Mouse (Mus musculus) lung, adult 2 months (tissue): ENCODE results near the gene Ly6g6c. TPM values are rescaled to one million over a fixed set of nuclear protein-coding genes. Genes with fewer than 3 reads are reported as not detected.

Experiments used
- DNase-seq: peaks from one replicate; pipeline ENCODE4 v3.0.0; 2022
- H3K4me1 ChIP-seq: fragments of 200-500 bp; 2 replicates; pipeline ENCODE4 v1.6.1; 2011; ENCODE audit warnings: low read length; ENCODE audit not compliant: control insufficient read depth, insufficient read depth
- H3K4me3 ChIP-seq: fragments of 200-500 bp; replicated peaks from 2 replicates; pipeline ENCODE3; 2011; ENCODE audit warnings: low read depth, mild to moderate bottlenecking, control low read depth, low read length; ENCODE audit errors: extremely low read depth
- CTCF ChIP-seq: fragments of 200-500 bp; IDR thresholded peaks from 2 replicates; pipeline ENCODE4 v1.5.1; 2011; ENCODE audit warnings: mild to moderate bottlenecking, low read length, control low read depth; ENCODE audit not compliant: insufficient read depth
- POLR2A ChIP-seq: fragments of 200-500 bp; IDR thresholded peaks from 2 replicates; pipeline ENCODE4 v1.6.1; 2011; ENCODE audit warnings: low read depth, mild to moderate bottlenecking, control low read depth, low read length, borderline replicate concordance; ENCODE audit errors: extremely low read depth
- WGBS: fragments of 180-500 bp; shearing (Covaris S2); methylation state at CpG from one replicate; pipeline ENCODE4 v1.1.7; 2018; 5-methylcytosine and 5-hydroxymethylcytosine counted together
- polyA plus RNA-seq: library from polyadenylated mRNA; depleted of rRNA; stranded (reverse); fragments of >200 nt; gene quantifications from 2 replicates; pipeline ENCODE4 v1.2.3, GENCODE M21; 2012

Ly6g6c gene
- polyA plus RNA-seq, 1 experiment, result 90.0 TPM

GRCm38 (mm10) chr17:35022541-35023060 lies 42.6 kb upstream of the Ly6g6c start:
- DNase-seq, result no peak
- Histone ChIP-seq H3K4me1 (peaks cover 17% of the 10 kb centered on the region), H3K4me3 (no peak overlapping the region)
- 88% methylated on average over 8 of the region's 8 CpGs for WGBS
- no peak for TF ChIP-seq POLR2A
- no peak for TF ChIP-seq CTCF

DNA sequence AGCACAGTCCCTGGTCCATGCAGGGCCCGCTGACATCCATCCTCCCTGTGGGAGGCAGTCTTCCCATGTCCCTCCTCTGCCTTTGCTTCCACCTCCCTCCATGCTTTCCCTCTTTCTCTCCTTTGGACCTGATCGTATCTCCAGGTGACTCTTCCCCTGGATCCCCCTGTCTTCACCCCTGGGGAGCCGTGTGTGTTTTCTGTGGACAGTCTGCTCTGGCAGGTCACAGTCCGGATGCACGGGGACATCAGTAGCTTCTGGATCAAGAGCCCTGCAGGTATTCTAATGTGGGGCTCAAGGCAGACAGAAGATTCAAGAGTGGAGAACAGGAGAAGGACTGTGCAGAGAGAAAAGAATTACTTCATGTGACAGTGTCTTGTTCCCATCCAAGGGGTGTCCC lies 42.0 kb upstream of the Ly6g6c start:
- peaks cover 17% of the 10 kb centered on the region for H3K4me1 ChIP-seq
- 86% methylated on average over 5 of the region's 5 CpGs for WGBS
- DNase-seq, result no peak

GRCm38 (mm10) chr17:35023756-35024155 lies 41.4 kb upstream of the Ly6g6c start:
- WGBS, result 51% methylated on average over 4 of the region's 4 CpGs
- no peak for DNase-seq
- Histone ChIP-seq H3K4me1 (peaks cover 17% of the 10 kb centered on the region), H3K4me3 (no peak overlapping the region)
- TF ChIP-seq CTCF (no peak), POLR2A (no peak)

More for the DNA sequence above, 42.0 kb upstream of the Ly6g6c start:
- TF ChIP-seq CTCF (no peak), POLR2A (no peak)
- no peak overlapping the region for H3K4me3 ChIP-seq

DNA sequence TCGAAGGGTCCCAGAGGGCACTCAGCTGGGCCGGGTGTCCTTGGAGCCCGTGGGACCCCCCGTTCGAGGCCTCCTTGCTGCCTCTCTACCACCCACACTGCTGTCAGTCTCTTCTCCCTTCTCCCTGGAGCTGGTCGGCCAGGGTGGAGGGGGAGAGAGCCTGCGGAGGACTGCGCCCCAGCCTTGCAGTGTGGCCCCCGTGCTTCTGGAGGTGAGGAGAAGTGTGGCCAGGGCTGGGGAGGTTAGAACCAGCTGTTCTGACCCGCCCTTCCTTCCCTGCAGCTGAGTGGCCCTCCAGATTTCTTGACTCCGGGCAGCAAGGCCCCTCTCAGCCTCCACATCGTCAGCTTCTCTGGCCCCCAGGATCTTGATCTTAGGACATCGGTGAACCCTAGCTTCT lies 40.9 kb upstream of the Ly6g6c start:
- WGBS, result 57% methylated on average over 13 of the region's 13 CpGs
- H3K4me3 ChIP-seq, result no peak overlapping the region
- DNase-seq, result no peak
- peaks cover 17% of the 10 kb centered on the region for H3K4me1 ChIP-seq
- no peak for TF ChIP-seq POLR2A
- no peak for TF ChIP-seq CTCF

DNA sequence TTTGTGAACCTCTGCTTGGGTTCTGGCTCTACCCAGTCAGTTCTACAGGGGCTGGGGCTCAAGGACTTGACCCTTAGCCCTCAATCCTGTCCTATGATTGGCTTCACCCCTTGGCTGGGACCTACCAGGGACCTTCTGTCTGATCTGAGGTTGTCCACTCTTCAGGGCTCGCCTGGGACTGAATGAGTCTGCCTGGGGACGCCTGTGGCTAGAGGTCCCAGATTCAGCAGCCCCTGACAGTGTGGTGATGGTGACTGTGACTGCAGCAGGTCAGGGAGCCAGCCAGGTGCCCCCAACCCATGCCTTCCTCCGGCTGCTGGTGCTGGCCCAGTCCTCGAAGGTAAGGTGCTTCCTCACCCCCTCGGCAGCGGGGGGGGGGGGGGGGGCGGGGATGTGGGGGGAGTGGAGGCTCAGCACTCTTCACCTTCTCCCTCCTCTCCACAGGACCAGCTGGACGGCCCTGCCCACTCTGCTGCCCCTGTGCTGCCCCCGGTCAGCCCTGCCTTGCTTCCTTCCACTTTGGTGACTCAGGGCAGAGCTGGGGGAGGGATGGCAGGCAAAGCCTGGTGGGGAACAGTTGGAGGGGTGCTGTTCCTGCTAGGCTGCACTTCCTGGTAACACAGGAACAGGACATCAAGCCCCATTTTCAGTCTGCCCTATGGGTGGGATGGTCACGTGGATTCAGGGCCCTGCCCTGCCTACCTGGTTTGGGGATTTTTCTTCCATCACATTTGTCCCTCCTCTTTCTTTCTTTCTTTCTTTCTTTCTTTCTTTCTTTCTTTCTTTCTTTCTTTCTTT lies 40.3 kb upstream of the Ly6g6c start:
- WGBS, result 47% methylated on average over 9 of the region's 10 CpGs
- no peak for DNase-seq
- peaks cover 17% of the 10 kb centered on the region for H3K4me1 ChIP-seq
- TF ChIP-seq POLR2A, result no peak
- TF ChIP-seq CTCF, result no peak
- no peak overlapping the region for H3K4me3 ChIP-seq

DNA sequence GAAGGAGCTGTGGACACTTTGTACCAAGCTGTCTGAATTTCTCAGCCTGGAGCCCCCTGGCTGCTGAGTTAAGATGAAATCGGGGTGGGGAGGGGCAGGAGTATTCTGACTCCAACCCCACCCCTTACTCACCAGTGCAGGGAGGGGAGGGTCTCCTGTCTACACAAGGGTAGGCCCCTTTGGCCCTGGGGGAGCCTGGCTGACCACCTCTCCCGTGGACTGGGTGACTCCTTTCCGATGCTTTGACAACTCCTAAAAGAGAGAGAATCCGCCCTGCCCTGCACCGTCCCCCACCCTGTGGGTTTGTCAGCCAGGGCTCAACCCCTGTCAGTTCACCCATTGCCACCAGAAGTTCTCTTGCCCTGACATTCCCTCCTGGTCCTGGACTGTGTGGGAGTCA lies 39.0 kb upstream of the Ly6g6c start:
- WGBS, result 84% methylated on average over 5 of the region's 5 CpGs
- H3K4me3 ChIP-seq, result no peak overlapping the region
- TF ChIP-seq POLR2A (no peak), CTCF (no peak)
- peaks cover 14% of the 10 kb centered on the region for H3K4me1 ChIP-seq
- no peak for DNase-seq

DNA sequence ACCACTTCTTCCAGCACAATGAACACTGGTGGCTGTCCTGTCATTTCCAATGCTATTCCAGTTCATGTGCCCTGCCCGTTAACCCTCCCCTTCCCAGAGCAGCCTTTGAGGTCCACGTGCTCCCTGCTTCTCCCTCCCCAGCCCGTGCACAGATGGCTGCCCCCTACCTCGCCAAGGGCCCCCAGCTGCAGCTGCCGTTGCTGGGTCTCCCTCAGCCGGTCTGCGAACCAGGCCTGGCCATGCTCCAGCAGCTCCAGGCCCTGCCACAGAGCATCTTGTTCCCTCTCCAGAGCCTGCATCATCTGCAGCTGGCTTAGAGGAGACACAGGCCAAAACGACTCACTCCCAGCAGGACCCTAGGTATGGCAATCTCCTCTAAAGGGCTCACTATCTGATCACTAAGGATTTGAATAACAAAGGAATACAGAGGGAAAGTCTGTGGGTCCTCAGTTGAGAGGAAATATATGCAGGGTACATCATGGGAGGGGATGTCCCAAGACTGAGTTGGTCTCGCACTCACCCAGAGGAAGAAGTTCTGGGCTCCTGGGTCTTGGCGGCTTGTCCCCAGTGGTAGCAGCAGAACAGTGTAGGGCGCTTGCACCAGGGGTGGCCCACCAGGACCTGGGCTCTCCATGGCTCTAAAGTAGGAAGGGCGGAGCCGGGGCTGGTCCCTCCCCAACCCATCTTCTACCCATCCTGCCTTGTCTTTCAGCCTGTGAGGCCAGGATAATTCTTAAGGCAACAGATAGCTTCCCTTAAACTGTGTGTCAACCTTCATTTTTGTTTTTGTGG lies 37.7 kb upstream of the Ly6g6c start, which contains the start of gene Sapcd1:
TSS of gene Sapcd1 (minus strand) at position 740 of the 792 bp plus-strand sequence.
- Histone ChIP-seq H3K4me3 (no peak within 1 kb of the TSS), H3K4me1 (peaks cover 11% of the 10 kb centered on the region)
- TF ChIP-seq CTCF (no peak), POLR2A (no peak)
- WGBS, result 52% methylated on average over 13 of the region's 13 CpGs
- no peak for DNase-seq

DNA sequence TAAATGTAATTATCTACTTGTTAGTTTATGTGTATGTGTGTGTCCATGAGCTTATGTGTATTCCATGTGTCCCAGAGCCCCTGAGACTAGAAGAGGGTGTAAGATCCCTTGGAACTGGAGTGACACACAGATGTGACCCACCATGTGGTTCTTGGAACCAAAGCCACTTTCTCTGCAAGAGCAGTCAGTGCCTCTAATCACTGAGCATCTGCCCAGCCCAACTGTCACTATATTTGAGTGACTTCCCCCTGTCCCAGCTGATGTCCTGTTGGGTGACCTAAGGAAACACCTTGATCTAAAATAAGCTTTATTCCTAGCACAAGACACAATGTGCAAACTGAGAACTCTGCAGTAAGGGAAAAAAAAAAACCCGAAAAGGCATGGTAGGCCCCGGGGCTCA lies 36.9 kb upstream of the Ly6g6c start:
- WGBS, result 55% methylated on average over 2 of the region's 2 CpGs
- no peak for DNase-seq

DNA sequence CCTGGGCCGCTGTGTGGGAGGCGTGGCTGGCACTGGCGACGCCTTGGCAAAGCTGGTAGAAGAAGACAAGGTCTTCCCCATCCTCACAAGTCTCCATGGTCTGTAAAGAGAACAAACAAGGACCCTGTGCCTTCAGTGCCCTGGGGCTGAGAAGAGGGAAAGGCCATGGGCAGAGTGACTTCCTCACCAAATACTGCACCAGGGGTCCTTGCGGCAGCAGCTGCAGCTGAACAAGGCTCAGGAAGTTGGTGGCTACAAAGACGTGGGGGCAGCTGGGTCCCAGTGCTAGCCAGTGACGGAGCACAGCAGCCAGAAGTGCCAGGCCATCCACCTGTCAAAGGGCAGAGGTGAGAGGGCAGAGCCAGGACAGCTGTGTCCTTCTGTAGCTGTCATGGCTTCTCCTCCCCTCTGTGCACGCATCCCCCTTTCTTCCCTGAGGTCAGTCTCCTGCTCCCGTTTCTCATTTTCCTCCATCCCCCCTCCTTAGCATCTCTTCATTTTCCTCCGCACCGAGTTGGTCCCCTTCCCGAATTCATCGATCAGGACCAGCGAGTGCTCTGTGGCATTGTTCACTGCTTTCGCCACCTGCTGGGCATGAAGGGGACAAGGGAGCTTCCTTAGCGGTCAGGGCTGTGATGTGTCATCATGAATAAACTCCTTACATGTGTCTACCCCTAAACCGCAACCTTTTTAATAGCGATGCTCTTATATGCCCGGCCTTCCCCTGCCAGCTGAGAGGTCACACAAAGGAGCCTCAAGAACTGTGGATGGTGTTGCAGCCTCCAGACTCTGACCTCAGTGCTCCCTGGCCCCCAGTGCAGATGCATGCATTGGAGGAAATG lies 35.3 kb upstream of the Ly6g6c start:
- peaks cover 3% of the 10 kb centered on the region for H3K4me1 ChIP-seq
- H3K4me3 ChIP-seq, result no peak overlapping the region
- no peak for TF ChIP-seq POLR2A
- peak; percentile 85 for TF ChIP-seq CTCF
- 38% methylated on average over 19 of the region's 19 CpGs for WGBS
- DNase-seq, result no peak

More for the DNA sequence above, 36.9 kb upstream of the Ly6g6c start:
- TF ChIP-seq CTCF (no peak), POLR2A (no peak)
- no peak overlapping the region for H3K4me3 ChIP-seq
- peaks cover 5% of the 10 kb centered on the region for H3K4me1 ChIP-seq
